Mouse (Mus musculus) kidney, postnatal 4 days (tissue): Measurements from ENCODE around the gene Atf6b.

ENCODE experiments used
- DNase-seq, 2 experiments: peaks; one replicate each; pipeline ENCODE4 v3.0.0; 2021; ENCODE audit warnings: mixed read lengths in 2 of 2

Gene Atf6b

GRCm38 (mm10) chr17:34671151-34672066 lies 24.5 kb downstream of the Atf6b start:
- peak; percentile 54 to 60 for DNase-seq

- peak in 1 of 2 experiments; percentile 19 for DNase-seq
Observed at GRCm38 (mm10) chr17:34672246-34672792, 25.4 kb downstream of the Atf6b start.

GRCm38 (mm10) chr17:34673139-34673538 lies 26.2 kb downstream of the Atf6b start:
- no peak for DNase-seq

- DNase-seq, result no peak
Observed at GRCm38 (mm10) chr17:34674524-34675204, 27.7 kb downstream of the Atf6b start.

- no peak for DNase-seq
Observed at GRCm38 (mm10) chr17:34675205-34676092, 28.5 kb downstream of the Atf6b start.

GRCm38 (mm10) chr17:34676093-34676460 lies 29.1 kb downstream of the Atf6b start:
- no peak for DNase-seq

- no peak for DNase-seq
Observed at GRCm38 (mm10) chr17:34676671-34677070, 29.7 kb downstream of the Atf6b start.

GRCm38 (mm10) chr17:34680191-34680590 lies 33.2 kb downstream of the Atf6b start:
- DNase-seq, result no peak

- no peak for DNase-seq
Observed at GRCm38 (mm10) chr17:34680621-34681020, 33.7 kb downstream of the Atf6b start.

GRCm38 (mm10) chr17:34681132-34681571 lies 34.2 kb downstream of the Atf6b start:
- peak; percentile 39 to 49 for DNase-seq

GRCm38 (mm10) chr17:34681881-34682536 lies 35.1 kb downstream of the Atf6b start:
- DNase-seq, result peak in 1 of 2 experiments; percentile 41

- no peak for DNase-seq
Observed at GRCm38 (mm10) chr17:34683179-34683578, 36.2 kb downstream of the Atf6b start.

GRCm38 (mm10) chr17:34683686-34684220 lies 36.8 kb downstream of the Atf6b start:
- no peak for DNase-seq

GRCm38 (mm10) chr17:34684253-34684893 lies 37.4 kb downstream of the Atf6b start:
- no peak for DNase-seq

- peak; percentile 73 to 81 for DNase-seq
Observed at GRCm38 (mm10) chr17:34685120-34686110, 38.5 kb downstream of the Atf6b start.

- no peak for DNase-seq
Observed at GRCm38 (mm10) chr17:34688889-34689288, 41.9 kb downstream of the Atf6b start.

GRCm38 (mm10) chr17:34690458-34690857 lies 43.5 kb downstream of the Atf6b start:
- DNase-seq, result peak; percentile 54 to 72

GRCm38 (mm10) chr17:34692906-34693305 lies 46.0 kb downstream of the Atf6b start:
- peak; percentile 67 to 76 for DNase-seq

- no peak for DNase-seq
Observed at GRCm38 (mm10) chr17:34699575-34700408, 52.8 kb downstream of the Atf6b start.
